Mouse (Mus musculus) liver, embryonic 14.5 days (tissue): Measurements from ENCODE around the gene Esrrg. TPM values are rescaled to one million over a fixed set of nuclear protein-coding genes. Genes with fewer than 3 reads are reported as not detected.

ENCODE experiments used
- ATAC-seq: fragments of 200-750 bp; cut with Nextera tagmentation; 2 replicates; pipeline ENCODE4 v1.8.0; 2017; ENCODE audit warnings: moderate number of reproducible peaks, mild to moderate bottlenecking, moderate library complexity; ENCODE audit not compliant: insufficient read depth
- DNase-seq, 3 experiments: peaks; one replicate each; pipeline ENCODE4 v3.0.0-alpha.2; 2012 to 2013; ENCODE audit warnings: low read depth in 3 of 3, low spot score in 3 of 3
- H3K27ac ChIP-seq: fragments of 300-500 bp; sonication (generic); 2 replicates; pipeline ENCODE4 v1.5.1; 2014; ENCODE audit warnings: moderate library complexity, mild to moderate bottlenecking, control low read depth, inconsistent platforms
- H3K27me3 ChIP-seq: fragments of 300-500 bp; sonication (generic); 2 replicates; pipeline ENCODE4 v1.6.1; 2014; ENCODE audit warnings: mild to moderate bottlenecking, low read length, moderate library complexity; ENCODE audit not compliant: control insufficient read depth, insufficient read depth
- H3K36me3 ChIP-seq: fragments of 300-500 bp; sonication (generic); replicated peaks from 2 replicates; pipeline ENCODE4 v1.6.1; 2014; ENCODE audit warnings: low read depth; ENCODE audit not compliant: control insufficient read depth, insufficient read depth
- H3K4me1 ChIP-seq, 2 experiments: fragments of 200-500 bp in 1 of 2; fragments of 300-500 bp in 1 of 2; sonication (generic) in 1 of 2; replicated peaks; 2 replicates each; pipeline ENCODE4 v1.6.1; 2012 to 2014; ENCODE audit warnings: antibody characterized with exemption in 1 of 2, inconsistent platforms in 1 of 2, low read length in 1 of 2; ENCODE audit not compliant: control insufficient read depth in 2 of 2, insufficient read depth in 2 of 2
- H3K4me2 ChIP-seq: fragments of 300-500 bp; sonication (generic); 2 replicates; pipeline ENCODE4 v1.6.1; 2014; ENCODE audit warnings: low read depth, mild to moderate bottlenecking, control low read depth, moderate library complexity
- H3K4me3 ChIP-seq, 2 experiments: fragments of 200-500 bp in 1 of 2; fragments of 300-500 bp in 1 of 2; sonication (generic) in 1 of 2; 2 replicates each; pipeline ENCODE4 v1.5.1; 2012 to 2014; ENCODE audit warnings: low read depth in 2 of 2, low read length in 2 of 2, mild to moderate bottlenecking in 2 of 2, control low read depth in 1 of 2, inconsistent platforms in 1 of 2, moderate library complexity in 1 of 2; ENCODE audit not compliant: insufficient read depth in 1 of 2
- H3K9ac ChIP-seq: fragments of 300-500 bp; sonication (generic); replicated peaks from 2 replicates; pipeline ENCODE4 v1.6.1; 2014; ENCODE audit warnings: mild to moderate bottlenecking, control low read depth, moderate library complexity
- H3K9me3 ChIP-seq: fragments of 300-500 bp; sonication (generic); 2 replicates; pipeline ENCODE4 v1.6.1; 2016; ENCODE audit warnings: low read length, mixed read lengths; ENCODE audit not compliant: control insufficient read depth
- CTCF ChIP-seq: IDR thresholded peaks from 2 replicates; pipeline ENCODE4 v1.5.1; 2016; ENCODE audit warnings: antibody characterized with exemption, low read depth, control low read depth
- EP300 ChIP-seq: IDR thresholded peaks from 2 replicates; pipeline ENCODE4 v1.6.1; 2016; ENCODE audit warnings: antibody characterized with exemption, low read depth
- whole genome bisulfite sequencing: fragments of 180-500 bp; shearing (Covaris S2); extraction: QIAGEN DNeasy Blood & Tissue Kit; methylation state at CpG from one replicate; pipeline ENCODE4 v1.1.7; 2014; ENCODE audit not compliant: insufficient replicate concordance; 5-methylcytosine and 5-hydroxymethylcytosine counted together
- polyA plus RNA-seq, 2 experiments: library from polyadenylated mRNA; depleted of rRNA in 1 of 2; stranded (reverse) in 1 of 2; unstranded in 1 of 2; fragments of >200 nt; fragmentation: Nextera tagmentation in 1 of 2; extraction: Ambion mirVana in 1 of 2; gene quantifications; 2 replicates each; pipeline versions ENCODE4 v1.2.1 to v1.2.3; 2012 to 2014

The Esrrg gene
- polyA plus RNA-seq, 2 experiments = 0.03 TPM

- Histone ChIP-seq H3K9me3 (no peaks in the 10 kb centered on the region), H3K27me3 (no peaks in the 10 kb centered on the region), H3K4me1 (no peaks in the 10 kb centered on the region), H3K4me2 (no peak overlapping the region), H3K4me3 (no peak overlapping the region), H3K36me3 (no peaks in the 10 kb centered on the region), H3K27ac (no peak overlapping the region), H3K9ac (no peak overlapping the region)
- DNase-seq (no peak), ATAC-seq (no peak)
- 67% methylated on average over 2 of the region's 2 CpGs for WGBS
- TF ChIP-seq CTCF (no peak), EP300 (no peak)
Observed at GRCm38 (mm10) chr1:187956702-187957101, 348.1 kb downstream of the Esrrg start.

GRCm38 (mm10) chr1:187959192-187959591 is 350.6 kb downstream of the Esrrg start:
- TF ChIP-seq EP300 (no peak), CTCF (no peak)
- H3K27me3 ChIP-seq = no peaks in the 10 kb centered on the region
- no peak overlapping the region for H3K9ac ChIP-seq
- no peak for DNase-seq
- H3K36me3 ChIP-seq = no peaks in the 10 kb centered on the region
- no peaks in the 10 kb centered on the region for H3K4me1 ChIP-seq
- H3K9me3 ChIP-seq = no peaks in the 10 kb centered on the region
- ATAC-seq = no peak
- no peak overlapping the region for H3K4me3 ChIP-seq
- H3K27ac ChIP-seq = no peak overlapping the region
- no peak overlapping the region for H3K4me2 ChIP-seq
- 69% methylated on average over 9 of the region's 9 CpGs for WGBS

- 59% methylated on average over 5 of the region's 5 CpGs for whole genome bisulfite sequencing
- H3K4me2 ChIP-seq = no peak overlapping the region
- ATAC-seq = no peak
- TF ChIP-seq EP300 (no peak), CTCF (no peak)
- no peaks in the 10 kb centered on the region for H3K27me3 ChIP-seq
- H3K4me1 ChIP-seq = no peaks in the 10 kb centered on the region
- H3K36me3 ChIP-seq = no peaks in the 10 kb centered on the region
- no peak overlapping the region for H3K4me3 ChIP-seq
- H3K9ac ChIP-seq = no peak overlapping the region
- H3K27ac ChIP-seq = no peak overlapping the region
- DNase-seq = no peak
- no peaks in the 10 kb centered on the region for H3K9me3 ChIP-seq
Observed at GRCm38 (mm10) chr1:187961452-187961851, 352.9 kb downstream of the Esrrg start.

- ATAC-seq (no peak), DNase-seq (no peak)
- no peaks in the 10 kb centered on the region for H3K4me1 ChIP-seq
- no peak overlapping the region for H3K4me3 ChIP-seq
- H3K9ac ChIP-seq = no peak overlapping the region
- no peak overlapping the region for H3K27ac ChIP-seq
- H3K27me3 ChIP-seq = no peaks in the 10 kb centered on the region
- 50% methylated on average over 18 of the region's 18 CpGs for WGBS
- no peaks in the 10 kb centered on the region for H3K9me3 ChIP-seq
- H3K4me2 ChIP-seq = no peak overlapping the region
- no peaks in the 10 kb centered on the region for H3K36me3 ChIP-seq
- TF ChIP-seq EP300 (no peak), CTCF (no peak)
Observed at GRCm38 (mm10) chr1:187964829-187965760, 356.5 kb downstream of the Esrrg start.

GRCm38 (mm10) chr1:187965921-187966320 is 357.3 kb downstream of the Esrrg start:
- TF ChIP-seq CTCF = no peak
- TF ChIP-seq EP300 = no peak
- WGBS = 38% methylated on average over 6 of the region's 6 CpGs
- no peak overlapping the region for H3K4me3 ChIP-seq
- H3K9ac ChIP-seq = no peak overlapping the region
- H3K9me3 ChIP-seq = no peaks in the 10 kb centered on the region
- no peak overlapping the region for H3K27ac ChIP-seq
- H3K27me3 ChIP-seq = no peaks in the 10 kb centered on the region
- DNase-seq = no peak
- ATAC-seq = no peak
- no peaks in the 10 kb centered on the region for H3K4me1 ChIP-seq
- H3K4me2 ChIP-seq = no peak overlapping the region
- H3K36me3 ChIP-seq = no peaks in the 10 kb centered on the region
